In genomic region chr17:55749786-55750185, GRCm38 (mm10) we compare ENCODE assay signal across 24 mouse cellular contexts. TPM values are rescaled to one million over a fixed set of nuclear protein-coding genes. Genes with fewer than 3 reads are reported as not detected.
DNase-seq lines count a peak whose midpoint lies in the region; ATAC-seq and TF ChIP-seq lines count a peak whose summit lies in the region.
"Had no signal": no experiment of that assay in that cellular context is flagged by ENCODE, and none has a peak within 500 bp of the region (broad histone marks: within the 10 kb centered on the region; RNA-seq: fewer than 3 reads in every experiment).

TSS of gene Adgre4 (plus strand) at chr17:55749984.

- no peak within 1 kb of the TSS for H3K4me2 ChIP-seq in liver, postnatal 0 days (ENCODE audit: low read depth, low read length)
- H3K4me2 ChIP-seq: embryonic facial prominence, embryonic 13.5 days; forebrain, embryonic 12.5 days; heart, embryonic 11.5 days; midbrain, embryonic 11.5 days had no signal

- no peak within 1 kb of the TSS for H3K9ac ChIP-seq in liver, postnatal 0 days (replicated peaks)
- no peak within 1 kb of the TSS for H3K9ac ChIP-seq in MEL (ENCODE audit: control insufficient read depth, low read depth, low read length, poor library complexity, severe bottlenecking)
- H3K9ac ChIP-seq: embryonic facial prominence, embryonic 13.5 days; forebrain, embryonic 12.5 days had no signal

- H3K79me2 ChIP-seq in MEL (ENCODE audit: control insufficient read depth, insufficient read depth, low read length, poor library complexity) = no peaks in the 10 kb centered on the region

- TF ChIP-seq RAD21 in MEL (IDR thresholded peaks at IDR 0.05; ENCODE audit: low read depth, low read length) = no peak

- WGBS in liver, postnatal 0 days (ENCODE audit: insufficient replicate concordance) = 23% methylated on average over 2 of the region's 2 CpGs

- no peak for TF ChIP-seq EP300 in liver, postnatal 0 days (IDR thresholded peaks at IDR 0.05; ENCODE audit: low read depth)
- TF ChIP-seq EP300 in MEL (IDR thresholded peaks at IDR 0.05; ENCODE audit: low read depth in 1 of 2, low read length in 2 of 2) = peak; percentile 72 to 97

- ATAC-seq in liver, postnatal 0 days = no peak
- ATAC-seq in megakaryocyte progenitor cell, adult 5-6 weeks (replicated peaks; ENCODE audit: poor library complexity) = peak; percentile 98
- ATAC-seq: intestine, postnatal 0 days had no signal

- H3K27me3 ChIP-seq in liver, postnatal 0 days (ENCODE audit: insufficient read depth, low read length) = no peaks in the 10 kb centered on the region
- no peaks in the 10 kb centered on the region for H3K27me3 ChIP-seq in MEL (ENCODE audit: control insufficient read depth in 1 of 2, insufficient read depth in 2 of 2, low read length in 2 of 2)
- H3K27me3 ChIP-seq: embryonic facial prominence, embryonic 13.5 days; forebrain, embryonic 12.5 days had no signal

- no peaks in the 10 kb centered on the region for H3K36me3 ChIP-seq in liver, postnatal 0 days (replicated peaks; ENCODE audit: insufficient read depth, low read length)
- H3K36me3 ChIP-seq in MEL (ENCODE audit: control insufficient read depth in 1 of 2, insufficient read depth in 2 of 2, low read length in 2 of 2) = peaks cover 0 to 5% of the 10 kb centered on the region in 2 experiments; a peak in 2 of 4 replicates
- H3K36me3 ChIP-seq: embryonic facial prominence, embryonic 13.5 days; forebrain, embryonic 12.5 days had no signal

- no peak for TF ChIP-seq CTCF in liver, postnatal 0 days (IDR thresholded peaks at IDR 0.05; ENCODE audit: low read depth)
- no peak for TF ChIP-seq CTCF in MEL (IDR thresholded peaks at IDR 0.05 in 2 of 3, conservative IDR thresholded peaks at IDR 0.05 in 1 of 3; ENCODE audit: control insufficient read depth in 1 of 3, insufficient read depth in 1 of 3, low read depth in 2 of 3, low read length in 3 of 3, poor library complexity in 1 of 3, severe bottlenecking in 1 of 3)

- H3K9me3 ChIP-seq in liver, postnatal 0 days (ENCODE audit: low read length) = no peaks in the 10 kb centered on the region
- no peaks in the 10 kb centered on the region for H3K9me3 ChIP-seq in MEL (replicated peaks; ENCODE audit: insufficient read depth, low read length)
- H3K9me3 ChIP-seq: embryonic facial prominence, embryonic 13.5 days; forebrain, embryonic 12.5 days had no signal

- no peak within 1 kb of the TSS for H3K4me3 ChIP-seq in liver, postnatal 0 days (ENCODE audit: low read depth, low read length)
- no peak within 1 kb of the TSS for H3K4me3 ChIP-seq in MEL (ENCODE audit: control insufficient read depth in 1 of 2, insufficient read depth in 1 of 2, low read depth in 2 of 2, low read length in 2 of 2)
- H3K4me3 ChIP-seq: embryonic facial prominence, embryonic 13.5 days; erythroblast, embryonic 14.5 days; forebrain, embryonic 12.5 days; left cerebral cortex, adult 2 months had no signal

- DNase-seq in liver, postnatal 0 days = no peak
- DNase-seq in liver (no peak), MEL (ENCODE audit: low read depth, low spot score) (peak; percentile 78)
- DNase-seq in brain, adult 2 months (ENCODE audit: low read depth, low spot score) = peak; percentile 2
- no peak for DNase-seq in testis, postnatal 10 days (ENCODE audit: low spot score)
- no peak for DNase-seq in ovary, postnatal 36 days (ENCODE audit: low spot score)
- DNase-seq: adrenal gland, postnatal 14 days; cerebellum, adult 11-12 months; cerebellum, postnatal 14 days; embryo, embryonic 11 days; gastrocnemius, postnatal 36 days; thymus, postnatal 14 days had no signal

- H3K4me1 ChIP-seq in liver, postnatal 0 days (ENCODE audit: insufficient read depth) = no peaks in the 10 kb centered on the region
- H3K4me1 ChIP-seq in MEL (ENCODE audit: control insufficient read depth in 1 of 2, insufficient read depth in 2 of 2, low read length in 2 of 2) = no peaks in the 10 kb centered on the region; a peak in 1 of 4 replicates
- H3K4me1 ChIP-seq: embryonic facial prominence, embryonic 13.5 days; forebrain, embryonic 12.5 days had no signal

- 0 out of 2 replicates have a peak within 1 kb of the TSS, but pooled peaks have one; percentile 5 for H3K27ac ChIP-seq in liver, postnatal 0 days (ENCODE audit: low read depth)
- no peak within 1 kb of the TSS for H3K27ac ChIP-seq in MEL (ENCODE audit: control insufficient read depth, low read depth, low read length)
- H3K27ac ChIP-seq: embryonic facial prominence, embryonic 13.5 days; forebrain, embryonic 12.5 days; left cerebral cortex, adult 2 months; macrophage had no signal

- TF ChIP-seq POLR2A in MEL (IDR thresholded peaks at IDR 0.05; ENCODE audit: control insufficient read depth in 1 of 2, insufficient read depth in 1 of 2, low read depth in 1 of 2, low read length in 2 of 2, poor library complexity in 1 of 2) = no peak

TF ChIP-seq in MEL, 35 proteins besides CTCF, POLR2A, EP300 and RAD21:
- TF ChIP-seq RCOR1 (IDR thresholded peaks at IDR 0.05; ENCODE audit: low read depth, low read length) (peak; percentile 84), UBTF (IDR thresholded peaks at IDR 0.05; ENCODE audit: borderline replicate concordance, insufficient read depth, low read depth, low read length) (no peak), ETS1 (IDR thresholded peaks at IDR 0.05; ENCODE audit: low read depth, low read length) (peak; percentile 62; the same call in 1 of the 2 replicates), KAT2A (conservative IDR thresholded peaks at IDR 0.05; ENCODE audit: low read depth, low read length) (no peak), USF1 (IDR thresholded peaks at IDR 0.05; ENCODE audit: low read depth, low read length) (no peak), BHLHE40 (IDR thresholded peaks at IDR 0.05; ENCODE audit: borderline replicate concordance, low read depth, low read length) (peak; percentile 65; the same call in 1 of the 2 replicates), ELF1 (IDR thresholded peaks at IDR 0.05; ENCODE audit: low read depth, low read length) (no peak), HCFC1 (IDR thresholded peaks at IDR 0.05; ENCODE audit: low read depth, low read length) (no peak), GATA1 (IDR thresholded peaks at IDR 0.05; ENCODE audit: low read depth, low read length) (peak; percentile 83), TCF12 (IDR thresholded peaks at IDR 0.05; ENCODE audit: low read depth, low read length) (0 out of 2 replicates have a peak, but pooled peaks have one; percentile 37)
TF ChIP-seq in MEL: peak in this region for 5.

RNA-seq across cellular contexts. Expression of gene Adgre4, which starts in this region (rescaled TPM):
- 3.1 and 3.3 TPM in 2 replicates for polyA plus RNA-seq in liver, postnatal 0 days (2015; fragmentation: Nextera tagmentation; extraction: Ambion mirVana)
- 0.04 TPM in 1 of 2 replicates, not detected in the other for total RNA-seq in MEL (2012; rRNA removed)
- not detected for polyA plus RNA-seq in MEL (2012; ENCODE audit: insufficient read depth in 1 of 2, insufficient read length in 2 of 2, low read depth in 1 of 2, low replicate concordance in 2 of 2, missing spikeins in 1 of 2)
- 0.35 and 2.3 TPM in 2 replicates for total RNA-seq in megakaryocyte progenitor cell, adult 5-6 weeks (2015)
- 0.10 and 0.67 TPM in 2 replicates for total RNA-seq in megakaryocyte progenitor cell, adult 5-6 weeks (2017)
- total RNA-seq: layer of hippocampus, postnatal 10 days had no signal
- polyA plus RNA-seq: C2C12; erythroblast, embryonic 14.5 days; forebrain, embryonic 12.5 days; testis, adult 2 months had no signal

Comparison
In these comparisons a context has a peak if more than half of its experiments do, and no peak if none do; other contexts are left out.
1. Peak in DNase-seq in MEL; RNA of the gene not detected or under 1 TPM.